Mouse (Mus musculus): ENCODE measurements around the gene Fdxr. TPM values are rescaled to one million over a fixed set of nuclear protein-coding genes. Genes with fewer than 3 reads are reported as not detected.

The Fdxr gene
- polyA plus RNA-seq (2012; rRNA removed) = 28.0 and 30.7 TPM in 2 replicates

- peak within 1 kb of the TSS; percentile 86 for H3K27ac ChIP-seq (ENCODE audit: control insufficient read depth, insufficient read depth, low read depth, low read length)
- peak within 1 kb of the TSS; percentile 97 for H3K4me3 ChIP-seq (ENCODE audit: control insufficient read depth, low read depth, low read length)
- no peak for TF ChIP-seq CTCF (IDR thresholded peaks at IDR 0.05; ENCODE audit: control insufficient read depth, insufficient read depth, insufficient replicate concordance, low read depth, low read length)
- peak; percentile 94 for TF ChIP-seq POLR2A (IDR thresholded peaks at IDR 0.05; ENCODE audit: control insufficient read depth, low read depth, low read length)
These were observed at the start of gene Fdxr for GRCm38 (mm10) chr11:115276780-115277603. Gene Fdxr, minus strand, starts transcription at chr11:115277050.

DNA sequence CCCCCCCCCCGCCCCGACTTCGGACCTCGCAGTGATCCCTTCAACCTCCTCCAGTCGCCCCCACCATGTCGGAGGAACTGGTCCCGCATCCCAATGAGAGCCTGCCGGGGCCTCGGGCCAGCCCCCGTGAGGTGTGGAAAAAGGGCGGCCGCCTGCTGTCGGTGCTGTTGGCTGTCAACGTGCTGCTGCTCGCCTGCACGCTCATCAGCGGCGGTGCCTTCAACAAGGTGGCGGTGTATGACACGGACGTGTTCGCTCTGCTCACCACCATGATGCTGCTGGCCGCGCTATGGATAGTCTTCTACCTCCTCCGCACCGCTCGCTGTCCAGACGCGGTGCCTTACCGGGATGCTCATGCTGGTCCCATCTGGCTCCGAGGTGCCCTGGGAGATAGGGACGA, 46.5 kb upstream of the Fdxr start:
- Histone ChIP-seq H3K36me3 (ENCODE audit: control insufficient read depth, insufficient read depth, low read length) (no peaks in the 10 kb centered on the region), H3K27me3 (ENCODE audit: control insufficient read depth, insufficient read depth, low read length) (no peaks in the 10 kb centered on the region), H3K4me1 (ENCODE audit: control insufficient read depth, insufficient read depth, low read length) (peaks cover 11% of the 10 kb centered on the region), H3K4me3 (ENCODE audit: control insufficient read depth, low read depth, low read length) (no peak overlapping the region), H3K27ac (ENCODE audit: control insufficient read depth, insufficient read depth, low read depth, low read length) (no peak overlapping the region)
- TF ChIP-seq POLR2A (IDR thresholded peaks at IDR 0.05; ENCODE audit: control insufficient read depth, low read depth, low read length) (no peak), CTCF (IDR thresholded peaks at IDR 0.05; ENCODE audit: control insufficient read depth, insufficient read depth, insufficient replicate concordance, low read depth, low read length) (no peak)

More at GRCm38 (mm10) chr11:115276780-115277603, at the start of gene Fdxr:
- H3K4me1 ChIP-seq (ENCODE audit: control insufficient read depth, insufficient read depth, low read length) = peaks cover 8% of the 10 kb centered on the region
- H3K36me3 ChIP-seq (ENCODE audit: control insufficient read depth, insufficient read depth, low read length) = no peaks in the 10 kb centered on the region
- H3K27me3 ChIP-seq (ENCODE audit: control insufficient read depth, insufficient read depth, low read length) = no peaks in the 10 kb centered on the region

GRCm38 (mm10) chr11:115321906-115322693, 45.2 kb upstream of the Fdxr start, which contains the start of gene Ush1g:
Gene Ush1g, minus strand, starts transcription at chr11:115322041.
- Histone ChIP-seq H3K27me3 (ENCODE audit: control insufficient read depth, insufficient read depth, low read length) (no peaks in the 10 kb centered on the region), H3K4me3 (ENCODE audit: control insufficient read depth, low read depth, low read length) (no peak within 1 kb of the TSS; the same call in 1 of the 2 replicates), H3K36me3 (ENCODE audit: control insufficient read depth, insufficient read depth, low read length) (no peaks in the 10 kb centered on the region), H3K4me1 (ENCODE audit: control insufficient read depth, insufficient read depth, low read length) (peaks cover 14% of the 10 kb centered on the region), H3K27ac (ENCODE audit: control insufficient read depth, insufficient read depth, low read depth, low read length) (no peak within 1 kb of the TSS)
- TF ChIP-seq POLR2A (IDR thresholded peaks at IDR 0.05; ENCODE audit: control insufficient read depth, low read depth, low read length) (no peak), CTCF (IDR thresholded peaks at IDR 0.05; ENCODE audit: control insufficient read depth, insufficient read depth, insufficient replicate concordance, low read depth, low read length) (peak; percentile 93)

GRCm38 (mm10) chr11:115319704-115320383, 43.0 kb upstream of the Fdxr start:
- peaks cover 14% of the 10 kb centered on the region for H3K4me1 ChIP-seq (ENCODE audit: control insufficient read depth, insufficient read depth, low read length)
- H3K27ac ChIP-seq (ENCODE audit: control insufficient read depth, insufficient read depth, low read depth, low read length) = no peak overlapping the region
- TF ChIP-seq CTCF (IDR thresholded peaks at IDR 0.05; ENCODE audit: control insufficient read depth, insufficient read depth, insufficient replicate concordance, low read depth, low read length) = no peak
- no peak for TF ChIP-seq POLR2A (IDR thresholded peaks at IDR 0.05; ENCODE audit: control insufficient read depth, low read depth, low read length)
- no peaks in the 10 kb centered on the region for H3K36me3 ChIP-seq (ENCODE audit: control insufficient read depth, insufficient read depth, low read length)
- H3K4me3 ChIP-seq (ENCODE audit: control insufficient read depth, low read depth, low read length) = no peak overlapping the region
- no peaks in the 10 kb centered on the region for H3K27me3 ChIP-seq (ENCODE audit: control insufficient read depth, insufficient read depth, low read length)

DNA sequence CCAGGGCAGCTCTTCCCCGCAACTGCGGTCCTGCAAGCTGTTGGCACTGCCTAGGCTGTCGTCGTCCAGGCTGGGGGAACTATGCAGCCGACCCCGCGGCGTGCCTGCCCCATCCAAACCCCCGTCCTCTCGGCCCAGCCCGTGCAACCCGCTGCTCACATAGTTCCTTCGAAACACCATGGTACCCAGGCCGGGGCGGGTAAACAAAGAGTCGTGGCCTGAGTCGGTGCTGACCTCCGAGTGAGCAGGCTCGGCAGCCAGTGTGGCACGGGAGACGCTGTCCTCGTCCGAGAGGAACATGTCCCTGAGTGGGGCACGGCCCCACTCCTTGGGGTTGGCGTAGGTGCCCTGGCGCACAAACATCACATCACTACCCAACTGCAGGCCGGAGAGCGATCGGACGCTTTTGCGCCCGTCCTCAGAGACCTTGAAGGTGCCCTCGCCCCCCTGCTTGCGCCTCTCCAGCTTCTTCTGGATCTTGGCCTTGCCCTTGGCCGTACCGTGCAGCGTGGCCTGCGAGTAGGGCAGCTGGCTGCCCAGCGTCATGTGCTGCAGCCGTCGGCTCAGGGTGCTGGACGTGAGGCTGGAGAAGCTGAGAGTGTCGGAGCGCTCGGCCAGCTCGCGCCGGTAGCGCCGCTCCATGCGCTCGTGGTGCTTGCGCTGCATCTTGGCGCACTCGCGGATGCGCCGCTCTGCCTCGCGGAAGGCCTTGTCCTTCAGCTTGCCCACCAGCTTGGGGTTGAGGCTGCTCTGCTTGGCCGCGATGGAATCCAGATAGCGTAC, 41.6 kb upstream of the Fdxr start:
- Histone ChIP-seq H3K4me1 (ENCODE audit: control insufficient read depth, insufficient read depth, low read length) (peaks cover 14% of the 10 kb centered on the region), H3K4me3 (ENCODE audit: control insufficient read depth, low read depth, low read length) (no peak overlapping the region), H3K36me3 (ENCODE audit: control insufficient read depth, insufficient read depth, low read length) (no peaks in the 10 kb centered on the region), H3K27me3 (ENCODE audit: control insufficient read depth, insufficient read depth, low read length) (no peaks in the 10 kb centered on the region), H3K27ac (ENCODE audit: control insufficient read depth, insufficient read depth, low read depth, low read length) (no peak overlapping the region)
- TF ChIP-seq CTCF (IDR thresholded peaks at IDR 0.05; ENCODE audit: control insufficient read depth, insufficient read depth, insufficient replicate concordance, low read depth, low read length) = no peak
- TF ChIP-seq POLR2A (IDR thresholded peaks at IDR 0.05; ENCODE audit: control insufficient read depth, low read depth, low read length) = no peak

DNA sequence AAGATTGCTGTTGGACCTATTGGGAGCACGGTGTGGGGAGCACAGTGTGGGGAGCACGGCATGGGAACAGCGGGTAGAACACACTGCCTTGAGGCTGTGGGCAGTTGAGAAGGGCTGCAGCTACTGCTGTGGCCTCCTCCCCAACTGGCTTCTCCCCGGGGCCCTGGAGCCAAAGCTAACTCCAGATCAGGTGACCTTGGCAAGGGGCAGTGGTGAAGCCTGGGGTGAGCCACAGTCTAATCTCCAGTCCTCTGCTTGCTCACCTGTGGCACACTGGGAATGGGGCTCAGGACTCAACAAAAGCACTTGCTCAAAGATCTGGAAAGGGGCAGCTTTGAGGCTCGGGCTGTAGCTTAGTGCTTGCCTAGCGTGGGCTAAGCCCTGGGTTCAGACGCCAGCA, 40.4 kb upstream of the Fdxr start:
- Histone ChIP-seq H3K27me3 (ENCODE audit: control insufficient read depth, insufficient read depth, low read length) (no peaks in the 10 kb centered on the region), H3K36me3 (ENCODE audit: control insufficient read depth, insufficient read depth, low read length) (no peaks in the 10 kb centered on the region), H3K4me1 (ENCODE audit: control insufficient read depth, insufficient read depth, low read length) (peaks cover 13% of the 10 kb centered on the region), H3K27ac (ENCODE audit: control insufficient read depth, insufficient read depth, low read depth, low read length) (no peak overlapping the region), H3K4me3 (ENCODE audit: control insufficient read depth, low read depth, low read length) (no peak overlapping the region)
- TF ChIP-seq POLR2A (IDR thresholded peaks at IDR 0.05; ENCODE audit: control insufficient read depth, low read depth, low read length) (no peak), CTCF (IDR thresholded peaks at IDR 0.05; ENCODE audit: control insufficient read depth, insufficient read depth, insufficient replicate concordance, low read depth, low read length) (no peak)

Measured in testis, adult 2 months (tissue).